Mouse (Mus musculus): Measurements from ENCODE around the gene Pigt. TPM values are rescaled to one million over a fixed set of nuclear protein-coding genes. Genes with fewer than 3 reads are reported as not detected.

Pigt gene
- polyA plus RNA-seq, 1 experiment from 2014 or later, result 58.7 TPM

- WGBS, result 56% methylated on average over 10 of the region's 10 CpGs
- H3K9me3 ChIP-seq (ENCODE audit: control insufficient read depth, low read length), result no peaks in the 10 kb centered on the region
- H3K4me1 ChIP-seq (replicated peaks; ENCODE audit: control insufficient read depth, insufficient read depth, low read length), result peaks cover 11% of the 10 kb centered on the region; the same call in 1 of the 2 replicates
- H3K36me3 ChIP-seq (ENCODE audit: control insufficient read depth, insufficient read depth, low read length), result no peaks in the 10 kb centered on the region
- no peak overlapping the region for H3K4me3 ChIP-seq (ENCODE audit: low read depth, low read length)
- no peak overlapping the region for H3K9ac ChIP-seq (ENCODE audit: low read depth, low read length)
- no peak overlapping the region for H3K27ac ChIP-seq (ENCODE audit: low read depth, low read length)
- no peak for ATAC-seq (replicated peaks; ENCODE audit: low FRiP score)
- no peak for DNase-seq (ENCODE audit: low spot score)
- H3K4me2 ChIP-seq, result no peak overlapping the region
- H3K27me3 ChIP-seq (replicated peaks; ENCODE audit: control insufficient read depth, insufficient read depth, low read length), result no peaks in the 10 kb centered on the region; the same call in 1 of the 2 replicates
These were observed 42.5 kb upstream of the Pigt start for GRCm38 (mm10) chr2:164454846-164455245.

- DNase-seq (ENCODE audit: low spot score), result no peak
- no peak overlapping the region for H3K27ac ChIP-seq (ENCODE audit: low read depth, low read length)
- WGBS, result 76% methylated on average over 6 of the region's 6 CpGs
- H3K9ac ChIP-seq (ENCODE audit: low read depth, low read length), result no peak overlapping the region
- no peak overlapping the region for H3K4me2 ChIP-seq
- no peaks in the 10 kb centered on the region for H3K36me3 ChIP-seq (ENCODE audit: control insufficient read depth, insufficient read depth, low read length)
- H3K4me1 ChIP-seq (replicated peaks; ENCODE audit: control insufficient read depth, insufficient read depth, low read length), result peaks cover 11% of the 10 kb centered on the region; the same call in 1 of the 2 replicates
- H3K4me3 ChIP-seq (ENCODE audit: low read depth, low read length), result no peak overlapping the region
- no peak for ATAC-seq (replicated peaks; ENCODE audit: low FRiP score)
- no peaks in the 10 kb centered on the region for H3K9me3 ChIP-seq (ENCODE audit: control insufficient read depth, low read length)
- no peaks in the 10 kb centered on the region; the same call in 1 of the 2 replicates for H3K27me3 ChIP-seq (replicated peaks; ENCODE audit: control insufficient read depth, insufficient read depth, low read length)
These were observed 41.7 kb upstream of the Pigt start for GRCm38 (mm10) chr2:164455421-164456190.

- H3K9me3 ChIP-seq (ENCODE audit: control insufficient read depth, low read length), result no peaks in the 10 kb centered on the region
- H3K36me3 ChIP-seq (ENCODE audit: control insufficient read depth, insufficient read depth, low read length), result no peaks in the 10 kb centered on the region
- no peaks in the 10 kb centered on the region; the same call in 1 of the 2 replicates for H3K27me3 ChIP-seq (replicated peaks; ENCODE audit: control insufficient read depth, insufficient read depth, low read length)
- H3K9ac ChIP-seq (ENCODE audit: low read depth, low read length), result no peak overlapping the region
- DNase-seq (ENCODE audit: low spot score), result no peak
- H3K4me2 ChIP-seq, result no peak overlapping the region
- peak overlapping the region; percentile 59 for H3K27ac ChIP-seq (ENCODE audit: low read depth, low read length)
- H3K4me3 ChIP-seq (ENCODE audit: low read depth, low read length), result no peak overlapping the region
- H3K4me1 ChIP-seq (replicated peaks; ENCODE audit: control insufficient read depth, insufficient read depth, low read length), result peaks cover 11% of the 10 kb centered on the region; the same call in 1 of the 2 replicates
- no peak for ATAC-seq (replicated peaks; ENCODE audit: low FRiP score)
- 57% methylated on average over 1 of the region's 1 CpGs for WGBS
These were observed 40.9 kb upstream of the Pigt start for GRCm38 (mm10) chr2:164456413-164456812.

GRCm38 (mm10) chr2:164456864-164457300, 40.4 kb upstream of the Pigt start, which contains the start of gene Sys1:
Gene Sys1 (plus strand): TSS chr2:164456964.
- Histone ChIP-seq H3K36me3 (ENCODE audit: control insufficient read depth, insufficient read depth, low read length) (no peaks in the 10 kb centered on the region), H3K4me1 (replicated peaks; ENCODE audit: control insufficient read depth, insufficient read depth, low read length) (peaks cover 11% of the 10 kb centered on the region; the same call in 1 of the 2 replicates), H3K9me3 (ENCODE audit: control insufficient read depth, low read length) (no peaks in the 10 kb centered on the region), H3K27ac (ENCODE audit: low read depth, low read length) (peak within 1 kb of the TSS; percentile 59), H3K9ac (ENCODE audit: low read depth, low read length) (no peak within 1 kb of the TSS), H3K4me2 (peak within 1 kb of the TSS; percentile 32), H3K27me3 (replicated peaks; ENCODE audit: control insufficient read depth, insufficient read depth, low read length) (no peaks in the 10 kb centered on the region; the same call in 1 of the 2 replicates), H3K4me3 (ENCODE audit: low read depth, low read length) (no peak within 1 kb of the TSS)
- WGBS, result 4% methylated on average over 7 of the region's 7 CpGs
- DNase-seq (ENCODE audit: low spot score) (no peak), ATAC-seq (replicated peaks; ENCODE audit: low FRiP score) (no peak)

- Histone ChIP-seq H3K9me3 (ENCODE audit: control insufficient read depth, low read length) (no peaks in the 10 kb centered on the region), H3K4me3 (ENCODE audit: low read depth, low read length) (no peak overlapping the region), H3K4me1 (replicated peaks; ENCODE audit: control insufficient read depth, insufficient read depth, low read length) (peaks cover 11% of the 10 kb centered on the region; the same call in 1 of the 2 replicates), H3K9ac (ENCODE audit: low read depth, low read length) (no peak overlapping the region), H3K27me3 (replicated peaks; ENCODE audit: control insufficient read depth, insufficient read depth, low read length) (no peaks in the 10 kb centered on the region; the same call in 1 of the 2 replicates), H3K4me2 (no peak overlapping the region), H3K36me3 (ENCODE audit: control insufficient read depth, insufficient read depth, low read length) (no peaks in the 10 kb centered on the region), H3K27ac (ENCODE audit: low read depth, low read length) (peak overlapping the region; percentile 30; the same call in 1 of the 2 replicates)
- 47% methylated on average over 7 of the region's 7 CpGs for WGBS
- DNase-seq (ENCODE audit: low spot score), result no peak
- ATAC-seq (replicated peaks; ENCODE audit: low FRiP score), result no peak
These were observed 39.4 kb upstream of the Pigt start for GRCm38 (mm10) chr2:164457942-164458341.

GRCm38 (mm10) chr2:164458535-164458934, 38.8 kb upstream of the Pigt start:
- peak overlapping the region; percentile 26; the same call in 1 of the 2 replicates for H3K4me2 ChIP-seq
- no peaks in the 10 kb centered on the region for H3K9me3 ChIP-seq (ENCODE audit: control insufficient read depth, low read length)
- H3K27me3 ChIP-seq (replicated peaks; ENCODE audit: control insufficient read depth, insufficient read depth, low read length), result no peaks in the 10 kb centered on the region
- WGBS, result 67% methylated on average over 8 of the region's 8 CpGs
- H3K4me3 ChIP-seq (ENCODE audit: low read depth, low read length), result no peak overlapping the region
- peaks cover 5% of the 10 kb centered on the region; the same call in 1 of the 2 replicates for H3K36me3 ChIP-seq (ENCODE audit: control insufficient read depth, insufficient read depth, low read length)
- no peak overlapping the region for H3K9ac ChIP-seq (ENCODE audit: low read depth, low read length)
- DNase-seq (ENCODE audit: low spot score), result no peak
- H3K27ac ChIP-seq (ENCODE audit: low read depth, low read length), result peak overlapping the region; percentile 52
- H3K4me1 ChIP-seq (replicated peaks; ENCODE audit: control insufficient read depth, insufficient read depth, low read length), result peaks cover 11% of the 10 kb centered on the region; the same call in 1 of the 2 replicates
- no peak for ATAC-seq (replicated peaks; ENCODE audit: low FRiP score)

- Histone ChIP-seq H3K27me3 (replicated peaks; ENCODE audit: control insufficient read depth, insufficient read depth, low read length) (no peaks in the 10 kb centered on the region), H3K9ac (ENCODE audit: low read depth, low read length) (peak within 1 kb of the TSS; percentile 79), H3K4me2 (peak within 1 kb of the TSS; percentile 73), H3K9me3 (ENCODE audit: control insufficient read depth, low read length) (no peaks in the 10 kb centered on the region), H3K27ac (ENCODE audit: low read depth, low read length) (peak within 1 kb of the TSS; percentile 55), H3K4me1 (replicated peaks; ENCODE audit: control insufficient read depth, insufficient read depth, low read length) (peaks cover 8% of the 10 kb centered on the region; the same call in 1 of the 2 replicates), H3K4me3 (ENCODE audit: low read depth, low read length) (peak within 1 kb of the TSS; percentile 91), H3K36me3 (ENCODE audit: control insufficient read depth, insufficient read depth, low read length) (peaks cover 14% of the 10 kb centered on the region; the same call in 1 of the 2 replicates)
- DNase-seq (ENCODE audit: low spot score) (peak; percentile 92), ATAC-seq (replicated peaks; ENCODE audit: low FRiP score) (peak; percentile 98)
- WGBS, result under 1% methylated on average over 68 of the region's 79 CpGs
These were observed 36.4 kb upstream of the Pigt start, which contains the start of gene Gm20458 for GRCm38 (mm10) chr2:164460745-164461551. Gene Gm20458 (plus strand): TSS chr2:164460967.

GRCm38 (mm10) chr2:164465161-164465560, 32.2 kb upstream of the Pigt start:
- H3K9me3 ChIP-seq (ENCODE audit: control insufficient read depth, low read length), result no peaks in the 10 kb centered on the region
- H3K27ac ChIP-seq (ENCODE audit: low read depth, low read length), result no peak overlapping the region
- DNase-seq (ENCODE audit: low spot score) (no peak), ATAC-seq (replicated peaks; ENCODE audit: low FRiP score) (no peak)
- H3K4me1 ChIP-seq (replicated peaks; ENCODE audit: control insufficient read depth, insufficient read depth, low read length), result no peaks in the 10 kb centered on the region; the same call in 1 of the 2 replicates
- no peaks in the 10 kb centered on the region for H3K27me3 ChIP-seq (replicated peaks; ENCODE audit: control insufficient read depth, insufficient read depth, low read length)
- H3K4me3 ChIP-seq (ENCODE audit: low read depth, low read length), result no peak overlapping the region
- no peak overlapping the region for H3K9ac ChIP-seq (ENCODE audit: low read depth, low read length)
- no peak overlapping the region for H3K4me2 ChIP-seq
- H3K36me3 ChIP-seq (ENCODE audit: control insufficient read depth, insufficient read depth, low read length), result peaks cover 14% of the 10 kb centered on the region; the same call in 1 of the 2 replicates
